Mouse (Mus musculus) erythroblast, embryonic 14.5 days (primary cell): ENCODE data around the gene Olfr153. TPM values are rescaled to one million over a fixed set of nuclear protein-coding genes. Genes with fewer than 3 reads are reported as not detected.
"Not testable (repeated sequence)": the region's sequence is repeated elsewhere in the genome, so short reads cannot be mapped to it uniquely, and the experiment has no call there.

Experiments used
- H3K27me3 ChIP-seq: 2 replicates; pipeline ENCODE4 v1.6.1; 2012; ENCODE audit warnings: inconsistent platforms; ENCODE audit not compliant: control insufficient read depth
- H3K36me3 ChIP-seq: 2 replicates; pipeline ENCODE4 v1.6.1; 2012; ENCODE audit warnings: mild to moderate bottlenecking, inconsistent platforms; ENCODE audit not compliant: control insufficient read depth
- H3K4me1 ChIP-seq: 2 replicates; pipeline ENCODE4 v1.6.1; 2012; ENCODE audit warnings: inconsistent platforms; ENCODE audit not compliant: control insufficient read depth
- H3K4me3 ChIP-seq: replicated peaks from 2 replicates; pipeline ENCODE3; 2012; ENCODE audit warnings: moderate library complexity, mild to moderate bottlenecking, inconsistent platforms
- H3K9me3 ChIP-seq: 2 replicates; pipeline ENCODE4 v1.6.1; 2012; ENCODE audit warnings: low read length, inconsistent platforms, mixed read lengths; ENCODE audit not compliant: control insufficient read depth
- GATA1 ChIP-seq: IDR thresholded peaks from 2 replicates; pipeline ENCODE4 v1.6.1; 2012; ENCODE audit warnings: low read length, inconsistent platforms, mixed read lengths
- TAL1 ChIP-seq: IDR thresholded peaks from 3 replicates; pipeline ENCODE4 v1.6.1; 2012; ENCODE audit warnings: low read length, inconsistent platforms, mixed read lengths
- polyA plus RNA-seq: library from polyadenylated mRNA; stranded (reverse); fragments of >175 nt; gene quantifications from 2 replicates; pipeline ENCODE4 v1.2.3, GENCODE M21; 2012

Olfr153 gene
- polyA plus RNA-seq, 1 experiment: not detected

GRCm38 (mm10) chr2:87534826-87535225 is 3.2 kb downstream of the Olfr153 start:
- no peak for TF ChIP-seq GATA1
- no peak for TF ChIP-seq TAL1
- H3K4me1 ChIP-seq: no peaks in the 10 kb centered on the region
- H3K4me3 ChIP-seq: no peak overlapping the region
- H3K36me3 ChIP-seq: no peaks in the 10 kb centered on the region
- H3K27me3 ChIP-seq: no peaks in the 10 kb centered on the region
- peaks cover 2% of the 10 kb centered on the region; the same call in 1 of the 2 replicates for H3K9me3 ChIP-seq

GRCm38 (mm10) chr2:87545442-87545841 is 13.8 kb downstream of the Olfr153 start, which contains the start of gene Olfr1128:
Olfr1128 (minus strand) TSS chr2:87545542.
- H3K36me3 ChIP-seq: no peaks in the 10 kb centered on the region
- H3K27me3 ChIP-seq: no peaks in the 10 kb centered on the region
- peaks cover 4% of the 10 kb centered on the region; the same call in 1 of the 2 replicates for H3K9me3 ChIP-seq
- H3K4me3 ChIP-seq: no peak within 1 kb of the TSS
- no peaks in the 10 kb centered on the region for H3K4me1 ChIP-seq
- TF ChIP-seq GATA1: no peak
- TF ChIP-seq TAL1: no peak

GRCm38 (mm10) chr2:87573602-87574001 is 42.0 kb downstream of the Olfr153 start, which contains the start of gene Olfr1129:
Olfr1129 (plus strand) TSS chr2:87573902.
- H3K36me3 ChIP-seq, H3K27me3 ChIP-seq, H3K4me1 ChIP-seq, H3K4me3 ChIP-seq, H3K9me3 ChIP-seq: not testable (repeated sequence)

Other genes with a start within 250 kb of the Olfr153 start
- not detected in 2 replicates for gene Olfr1118, start 224.2 kb upstream of the Olfr153 start, polyA plus RNA-seq
- not detected in 2 replicates for gene Olfr1120, start 177.0 kb upstream of the Olfr153 start, polyA plus RNA-seq
- gene Olfr1121, start 161.9 kb upstream of the Olfr153 start, polyA plus RNA-seq: 0.04 TPM in 1 of 2 replicates, not detected in the other
- not detected in 2 replicates for gene Olfr1122, start 145.9 kb upstream of the Olfr153 start, polyA plus RNA-seq
- not detected in 2 replicates for gene Olfr1123, start 115.2 kb upstream of the Olfr153 start, polyA plus RNA-seq
- not detected in 2 replicates for gene Olfr1124, start 101.5 kb upstream of the Olfr153 start, polyA plus RNA-seq
- gene Olfr1126, start 77.8 kb upstream of the Olfr153 start, polyA plus RNA-seq: not detected in 2 replicates
- 0.03 TPM in 1 of 2 replicates, not detected in the other for gene Pramel7, start 34.7 kb upstream of the Olfr153 start, polyA plus RNA-seq
- gene Pramel6, start 25.2 kb upstream of the Olfr153 start, polyA plus RNA-seq: not detected in 2 replicates
- gene Olfr1128, start 13.7 kb downstream of the Olfr153 start, polyA plus RNA-seq: 0.09 TPM in 1 of 2 replicates, not detected in the other
- not detected in 2 replicates for gene Olfr1129, start 42.1 kb downstream of the Olfr153 start, polyA plus RNA-seq
- not detected in 2 replicates for gene Olfr1130, start 74.4 kb downstream of the Olfr153 start, polyA plus RNA-seq
- gene Olfr1131, start 95.3 kb downstream of the Olfr153 start, polyA plus RNA-seq: not detected in 2 replicates
- not detected in 2 replicates for gene Olfr1132, start 105.7 kb downstream of the Olfr153 start, polyA plus RNA-seq
- gene Olfr1133, start 115.6 kb downstream of the Olfr153 start, polyA plus RNA-seq: not detected in 2 replicates
- gene Olfr1134, start 126.7 kb downstream of the Olfr153 start, polyA plus RNA-seq: not detected in 2 replicates
- gene Olfr1135, start 141.9 kb downstream of the Olfr153 start, polyA plus RNA-seq: not detected in 2 replicates
- gene Olfr1136, start 162.2 kb downstream of the Olfr153 start, polyA plus RNA-seq: not detected in 2 replicates
- not detected in 2 replicates for gene Olfr1137, start 181.4 kb downstream of the Olfr153 start, polyA plus RNA-seq
- not detected in 2 replicates for gene Olfr1138, start 208.2 kb downstream of the Olfr153 start, polyA plus RNA-seq
- gene Olfr1140, start 212.0 kb downstream of the Olfr153 start, polyA plus RNA-seq: not detected in 2 replicates
- not detected in 2 replicates for gene Olfr1141, start 222.2 kb downstream of the Olfr153 start, polyA plus RNA-seq
- not detected in 2 replicates for gene Olfr152, start 247.7 kb downstream of the Olfr153 start, polyA plus RNA-seq